Mouse (Mus musculus) intestine, embryonic 16.5 days (tissue): Measurements from ENCODE around the gene Trim54. TPM values are rescaled to one million over a fixed set of nuclear protein-coding genes. Genes with fewer than 3 reads are reported as not detected.

Experiments
- ATAC-seq: fragments of 200-750 bp; cut with Nextera tagmentation; 2 replicates; pipeline ENCODE4 v1.8.0; 2017; ENCODE audit warnings: moderate TSS enrichment, moderate library complexity
- H3K27ac ChIP-seq: fragments of 300-500 bp; sonication (generic); 2 replicates; pipeline ENCODE4 v1.5.1; 2014; ENCODE audit warnings: mild to moderate bottlenecking, low read length
- H3K27me3 ChIP-seq: fragments of 300-500 bp; sonication (generic); replicated peaks from 2 replicates; pipeline ENCODE4 v1.6.1; 2014; ENCODE audit warnings: low read length, control low read depth, mixed read lengths; ENCODE audit not compliant: control insufficient read depth, insufficient read depth
- H3K36me3 ChIP-seq: fragments of 300-500 bp; sonication (generic); 2 replicates; pipeline ENCODE4 v1.6.1; 2014; ENCODE audit warnings: low read length, control low read depth; ENCODE audit not compliant: control insufficient read depth, insufficient read depth
- H3K4me1 ChIP-seq: fragments of 300-500 bp; sonication (generic); 2 replicates; pipeline ENCODE4 v1.6.1; 2014; ENCODE audit warnings: low read length, control low read depth, mixed read lengths; ENCODE audit not compliant: control insufficient read depth, insufficient read depth
- H3K4me2 ChIP-seq: fragments of 300-500 bp; sonication (generic); 2 replicates; pipeline ENCODE4 v1.6.1; 2014; ENCODE audit warnings: low read depth, low read length, control low read depth
- H3K4me3 ChIP-seq: fragments of 300-500 bp; sonication (generic); 2 replicates; pipeline ENCODE4 v1.5.1; 2014; ENCODE audit warnings: mild to moderate bottlenecking, low read length
- H3K9ac ChIP-seq: fragments of 300-500 bp; sonication (generic); 2 replicates; pipeline ENCODE4 v1.6.1; 2014; ENCODE audit warnings: low read depth, low read length
- H3K9me3 ChIP-seq: fragments of 300-500 bp; sonication (generic); 2 replicates; pipeline ENCODE4 v1.6.1; 2016; ENCODE audit warnings: low read length, control low read depth; ENCODE audit not compliant: control insufficient read depth
- WGBS: fragments of 180-500 bp; shearing (Covaris S2); extraction: QIAGEN DNeasy Blood & Tissue Kit; methylation state at CpG from one replicate; pipeline ENCODE4 v1.1.7; 2014; 5-methylcytosine and 5-hydroxymethylcytosine counted together
- polyA plus RNA-seq: library from polyadenylated mRNA; unstranded; fragments of >200 nt; fragmentation: Nextera tagmentation; extraction: Ambion mirVana; gene quantifications from 2 replicates; pipeline ENCODE4 v1.2.1, GENCODE M21; 2015

The Trim54 gene
- polyA plus RNA-seq, 1 experiment from 2014 or later, result not detected

GRCm38 (mm10) chr5:31126050-31126449, 9.5 kb downstream of the Trim54 start:
- Histone ChIP-seq H3K27ac (no peak overlapping the region), H3K27me3 (no peaks in the 10 kb centered on the region), H3K4me2 (no peak overlapping the region), H3K9ac (no peak overlapping the region), H3K4me1 (no peaks in the 10 kb centered on the region), H3K9me3 (no peaks in the 10 kb centered on the region), H3K4me3 (no peak overlapping the region), H3K36me3 (no peaks in the 10 kb centered on the region)
- WGBS, result 41% methylated on average over 5 of the region's 5 CpGs
- ATAC-seq, result no peak

- Histone ChIP-seq H3K4me3 (no peak overlapping the region), H3K36me3 (peaks cover 4% of the 10 kb centered on the region; the same call in 1 of the 2 replicates), H3K4me1 (no peaks in the 10 kb centered on the region; the same call in 1 of the 2 replicates), H3K9me3 (no peaks in the 10 kb centered on the region), H3K27me3 (peaks cover 41% of the 10 kb centered on the region), H3K4me2 (no peak overlapping the region), H3K9ac (no peak overlapping the region), H3K27ac (no peak overlapping the region)
- under 1% methylated on average over 33 of the region's 33 CpGs for WGBS
- no peak for ATAC-seq
These were observed 20.4 kb downstream of the Trim54 start for GRCm38 (mm10) chr5:31136730-31137424.

GRCm38 (mm10) chr5:31137658-31138057, 21.1 kb downstream of the Trim54 start:
- Histone ChIP-seq H3K36me3 (peaks cover 4% of the 10 kb centered on the region; the same call in 1 of the 2 replicates), H3K27ac (no peak overlapping the region), H3K4me1 (no peaks in the 10 kb centered on the region; the same call in 1 of the 2 replicates), H3K9ac (no peak overlapping the region), H3K9me3 (no peaks in the 10 kb centered on the region), H3K4me2 (0 out of 2 replicates have a peak overlapping the region, but pooled peaks have one; percentile 33), H3K27me3 (peaks cover 41% of the 10 kb centered on the region), H3K4me3 (peak overlapping the region; percentile 21; the same call in 1 of the 2 replicates)
- 3% methylated on average over 13 of the region's 13 CpGs for whole genome bisulfite sequencing
- no peak for ATAC-seq

GRCm38 (mm10) chr5:31138241-31138967, 21.9 kb downstream of the Trim54 start, which contains the start of gene Ucn:
TSS of gene Ucn (minus strand) at chr5:31138829.
- H3K27me3 ChIP-seq, result peaks cover 41% of the 10 kb centered on the region
- no peaks in the 10 kb centered on the region; the same call in 1 of the 2 replicates for H3K4me1 ChIP-seq
- no peak within 1 kb of the TSS for H3K27ac ChIP-seq
- H3K9me3 ChIP-seq, result no peaks in the 10 kb centered on the region
- H3K4me2 ChIP-seq, result 0 out of 2 replicates have a peak within 1 kb of the TSS, but pooled peaks have one; percentile 33
- no peak within 1 kb of the TSS for H3K9ac ChIP-seq
- WGBS, result 2% methylated on average over 52 of the region's 52 CpGs
- ATAC-seq, result no peak
- H3K4me3 ChIP-seq, result peak within 1 kb of the TSS; percentile 21
- peaks cover 5% of the 10 kb centered on the region for H3K36me3 ChIP-seq

GRCm38 (mm10) chr5:31138968-31139425, 22.5 kb downstream of the Trim54 start:
- Histone ChIP-seq H3K36me3 (peaks cover 6% of the 10 kb centered on the region), H3K27me3 (peaks cover 41% of the 10 kb centered on the region), H3K9ac (no peak overlapping the region), H3K4me2 (0 out of 2 replicates have a peak overlapping the region, but pooled peaks have one; percentile 3), H3K4me3 (no peak overlapping the region), H3K27ac (no peak overlapping the region), H3K4me1 (no peaks in the 10 kb centered on the region; the same call in 1 of the 2 replicates), H3K9me3 (no peaks in the 10 kb centered on the region)
- no peak for ATAC-seq
- WGBS, result 12% methylated on average over 9 of the region's 9 CpGs

GRCm38 (mm10) chr5:31149781-31150180, 33.3 kb downstream of the Trim54 start:
- no peaks in the 10 kb centered on the region; the same call in 1 of the 2 replicates for H3K36me3 ChIP-seq
- H3K27ac ChIP-seq, result no peak overlapping the region
- H3K4me1 ChIP-seq, result peaks cover 6% of the 10 kb centered on the region
- WGBS, result 86% methylated on average over 4 of the region's 4 CpGs
- no peak overlapping the region for H3K4me3 ChIP-seq
- no peak overlapping the region for H3K4me2 ChIP-seq
- H3K9me3 ChIP-seq, result no peaks in the 10 kb centered on the region
- H3K27me3 ChIP-seq, result no peaks in the 10 kb centered on the region
- no peak overlapping the region for H3K9ac ChIP-seq
- ATAC-seq, result no peak

- H3K4me3 ChIP-seq, result no peak overlapping the region
- H3K27me3 ChIP-seq, result no peaks in the 10 kb centered on the region
- H3K4me2 ChIP-seq, result no peak overlapping the region
- H3K4me1 ChIP-seq, result peaks cover 6% of the 10 kb centered on the region
- H3K9me3 ChIP-seq, result no peaks in the 10 kb centered on the region
- ATAC-seq, result no peak
- no peak overlapping the region for H3K9ac ChIP-seq
- WGBS, result 85% methylated on average over 3 of the region's 3 CpGs
- H3K27ac ChIP-seq, result no peak overlapping the region
- no peaks in the 10 kb centered on the region; the same call in 1 of the 2 replicates for H3K36me3 ChIP-seq
These were observed 35.2 kb downstream of the Trim54 start for GRCm38 (mm10) chr5:31151746-31152145.

- Histone ChIP-seq H3K9ac (peak overlapping the region; percentile 81), H3K4me1 (peaks cover 6% of the 10 kb centered on the region), H3K4me3 (peak overlapping the region; percentile 73), H3K27me3 (no peaks in the 10 kb centered on the region), H3K9me3 (no peaks in the 10 kb centered on the region), H3K36me3 (peaks cover 13% of the 10 kb centered on the region), H3K4me2 (peak overlapping the region; percentile 86), H3K27ac (peak overlapping the region; percentile 50)
- ATAC-seq, result peak; percentile 30
- WGBS, result 17% methylated on average over 6 of the region's 6 CpGs
These were observed 37.1 kb downstream of the Trim54 start for GRCm38 (mm10) chr5:31153516-31154151.

- peak; percentile 96 for ATAC-seq
- WGBS, result under 1% methylated on average over 19 of the region's 19 CpGs
These were observed 37.6 kb downstream of the Trim54 start, which contains the start of gene Mpv17 for GRCm38 (mm10) chr5:31154152-31154553. TSS of gene Mpv17 (minus strand) at chr5:31154251.

More at GRCm38 (mm10) chr5:31154152-31154553, 37.6 kb downstream of the Trim54 start, which contains the start of gene Mpv17:
- Histone ChIP-seq H3K9ac (peak within 1 kb of the TSS; percentile 81), H3K4me2 (peak within 1 kb of the TSS; percentile 86), H3K27me3 (no peaks in the 10 kb centered on the region), H3K4me3 (peak within 1 kb of the TSS; percentile 73), H3K27ac (peak within 1 kb of the TSS; percentile 50), H3K4me1 (peaks cover 6% of the 10 kb centered on the region), H3K9me3 (no peaks in the 10 kb centered on the region), H3K36me3 (peaks cover 13% of the 10 kb centered on the region)
